Mouse (Mus musculus) forebrain, embryonic 15.5 days (tissue): Measurements from ENCODE around the gene Rhog. TPM values are rescaled to one million over a fixed set of nuclear protein-coding genes. Genes with fewer than 3 reads are reported as not detected.
A peak's percentile ranks its signal among the peaks of the same experiment; 100 is the strongest.

Experiments
- ATAC-seq: fragments of 200-750 bp; cut with Nextera tagmentation; replicated peaks from 2 replicates; pipeline ENCODE4 v1.8.0; 2017; ENCODE audit warnings: mild to moderate bottlenecking, moderate TSS enrichment, moderate library complexity
- H3K27ac ChIP-seq: fragments of 300-500 bp; sonication (generic); replicated peaks from 2 replicates; pipeline ENCODE4 v1.5.1; 2015; ENCODE audit warnings: mild to moderate bottlenecking, inconsistent platforms
- H3K27me3 ChIP-seq: fragments of 300-500 bp; sonication (generic); 2 replicates; pipeline ENCODE4 v1.6.1; 2015; ENCODE audit warnings: inconsistent platforms
- H3K36me3 ChIP-seq: fragments of 300-500 bp; sonication (generic); 2 replicates; pipeline ENCODE4 v1.6.1; 2015; ENCODE audit warnings: mild to moderate bottlenecking, inconsistent platforms
- H3K4me1 ChIP-seq: fragments of 300-500 bp; sonication (generic); 2 replicates; pipeline ENCODE4 v1.6.1; 2015; ENCODE audit warnings: inconsistent platforms
- H3K4me2 ChIP-seq: fragments of 300-500 bp; sonication (generic); replicated peaks from 2 replicates; pipeline ENCODE4 v1.6.1; 2015; ENCODE audit warnings: mild to moderate bottlenecking, inconsistent platforms
- H3K4me3 ChIP-seq: fragments of 300-500 bp; sonication (generic); 2 replicates; pipeline ENCODE4 v1.5.1; 2015; ENCODE audit warnings: mild to moderate bottlenecking, inconsistent platforms
- H3K9ac ChIP-seq: fragments of 300-500 bp; sonication (generic); replicated peaks from 2 replicates; pipeline ENCODE4 v1.6.1; 2015; ENCODE audit warnings: mild to moderate bottlenecking, inconsistent platforms
- H3K9me3 ChIP-seq: fragments of 300-500 bp; sonication (generic); 2 replicates; pipeline ENCODE4 v1.6.1; 2016; ENCODE audit warnings: inconsistent platforms
- WGBS: fragments of 180-500 bp; shearing (Covaris S2); methylation state at CpG from one replicate; pipeline ENCODE4 v1.1.7; 2015; ENCODE audit warnings: mixed read lengths; 5-methylcytosine and 5-hydroxymethylcytosine counted together
- polyA plus RNA-seq: library from polyadenylated mRNA; unstranded; fragments of >200 nt; fragmentation: Nextera tagmentation; extraction: Ambion mirVana; gene quantifications from 2 replicates; pipeline ENCODE4 v1.2.1, GENCODE M21; 2015

The Rhog gene
- polyA plus RNA-seq, 1 experiment from 2014 or later: 16.7 TPM

- H3K27ac ChIP-seq: no peak overlapping the region
- no peak overlapping the region for H3K4me2 ChIP-seq
- no peak overlapping the region for H3K4me3 ChIP-seq
- no peaks in the 10 kb centered on the region for H3K4me1 ChIP-seq
- H3K27me3 ChIP-seq: no peaks in the 10 kb centered on the region
- H3K9ac ChIP-seq: no peak overlapping the region
- WGBS: 77% methylated on average over 4 of the region's 4 CpGs
- no peaks in the 10 kb centered on the region for H3K9me3 ChIP-seq
- no peak for ATAC-seq
- H3K36me3 ChIP-seq: peaks cover 13% of the 10 kb centered on the region; the same call in 1 of the 2 replicates
These were observed 22.8 kb downstream of the Rhog start for GRCm38 (mm10) chr7:102233059-102233458.

- WGBS: 90% methylated on average over 6 of the region's 6 CpGs
- Histone ChIP-seq H3K27me3 (no peaks in the 10 kb centered on the region), H3K27ac (no peak overlapping the region), H3K4me3 (no peak overlapping the region), H3K4me1 (no peaks in the 10 kb centered on the region), H3K9ac (no peak overlapping the region), H3K9me3 (no peaks in the 10 kb centered on the region), H3K36me3 (no peaks in the 10 kb centered on the region), H3K4me2 (no peak overlapping the region)
- no peak for ATAC-seq
These were observed 26.0 kb downstream of the Rhog start for GRCm38 (mm10) chr7:102229814-102230213.

- H3K9me3 ChIP-seq: no peaks in the 10 kb centered on the region
- WGBS: 96% methylated on average over 4 of the region's 4 CpGs
- ATAC-seq: no peak
These were observed 27.7 kb downstream of the Rhog start for GRCm38 (mm10) chr7:102228049-102228670.

GRCm38 (mm10) chr7:102226051-102226450 lies 29.8 kb downstream of the Rhog start:
- Histone ChIP-seq H3K36me3 (no peaks in the 10 kb centered on the region), H3K27ac (no peak overlapping the region), H3K4me3 (no peak overlapping the region), H3K4me2 (no peak overlapping the region), H3K9me3 (no peaks in the 10 kb centered on the region), H3K9ac (no peak overlapping the region), H3K4me1 (peaks cover 9% of the 10 kb centered on the region; the same call in 1 of the 2 replicates), H3K27me3 (no peaks in the 10 kb centered on the region)
- WGBS: 92% methylated on average over 6 of the region's 6 CpGs
- no peak for ATAC-seq

More at GRCm38 (mm10) chr7:102228049-102228670, 27.7 kb downstream of the Rhog start:
- Histone ChIP-seq H3K36me3 (no peaks in the 10 kb centered on the region), H3K27me3 (no peaks in the 10 kb centered on the region), H3K4me1 (peaks cover under 1% of the 10 kb centered on the region; the same call in 1 of the 2 replicates), H3K27ac (no peak overlapping the region), H3K4me3 (no peak overlapping the region), H3K4me2 (no peak overlapping the region), H3K9ac (no peak overlapping the region)

- H3K36me3 ChIP-seq: no peaks in the 10 kb centered on the region
These were observed 31.7 kb downstream of the Rhog start for GRCm38 (mm10) chr7:102223883-102224738.

GRCm38 (mm10) chr7:102222830-102223556 lies 32.9 kb downstream of the Rhog start:
- H3K27ac ChIP-seq: peak overlapping the region; percentile 32; the same call in 1 of the 2 replicates
- H3K4me2 ChIP-seq: peak overlapping the region; percentile 88
- ATAC-seq: peak; percentile 87
- H3K9ac ChIP-seq: peak overlapping the region; percentile 81
- H3K36me3 ChIP-seq: no peaks in the 10 kb centered on the region
- 1% methylated on average over 31 of the region's 31 CpGs for WGBS
- H3K27me3 ChIP-seq: no peaks in the 10 kb centered on the region
- no peaks in the 10 kb centered on the region for H3K9me3 ChIP-seq
- H3K4me1 ChIP-seq: peaks cover 9% of the 10 kb centered on the region; the same call in 1 of the 2 replicates
- H3K4me3 ChIP-seq: peak overlapping the region; percentile 83

More at GRCm38 (mm10) chr7:102223883-102224738, 31.7 kb downstream of the Rhog start:
- Histone ChIP-seq H3K4me1 (peaks cover 9% of the 10 kb centered on the region; the same call in 1 of the 2 replicates), H3K9me3 (no peaks in the 10 kb centered on the region), H3K4me3 (0 out of 2 replicates have a peak overlapping the region, but pooled peaks have one; percentile 83), H3K4me2 (no peak overlapping the region), H3K27ac (no peak overlapping the region), H3K9ac (no peak overlapping the region), H3K27me3 (no peaks in the 10 kb centered on the region)
- 91% methylated on average over 5 of the region's 5 CpGs for WGBS
- ATAC-seq: no peak

- WGBS: 0% methylated on average over 11 of the region's 13 CpGs
- Histone ChIP-seq H3K9me3 (no peaks in the 10 kb centered on the region), H3K9ac (peak overlapping the region; percentile 81), H3K27me3 (no peaks in the 10 kb centered on the region), H3K4me1 (peaks cover 9% of the 10 kb centered on the region; the same call in 1 of the 2 replicates), H3K4me2 (peak overlapping the region; percentile 88), H3K4me3 (peak overlapping the region; percentile 83), H3K36me3 (no peaks in the 10 kb centered on the region), H3K27ac (no peak overlapping the region)
- ATAC-seq: peak; percentile 75
These were observed 33.5 kb downstream of the Rhog start for GRCm38 (mm10) chr7:102222336-102222735.

GRCm38 (mm10) chr7:102221899-102222298 lies 34.0 kb downstream of the Rhog start:
- Histone ChIP-seq H3K27me3 (no peaks in the 10 kb centered on the region), H3K4me2 (no peak overlapping the region), H3K4me3 (no peak overlapping the region), H3K4me1 (peaks cover 9% of the 10 kb centered on the region; the same call in 1 of the 2 replicates), H3K27ac (no peak overlapping the region), H3K9me3 (no peaks in the 10 kb centered on the region), H3K9ac (no peak overlapping the region), H3K36me3 (no peaks in the 10 kb centered on the region)
- WGBS: 54% methylated on average over 1 of the region's 1 CpGs
- no peak for ATAC-seq

GRCm38 (mm10) chr7:102211071-102211470 lies 44.8 kb downstream of the Rhog start:
- peak overlapping the region; percentile 56 for H3K4me2 ChIP-seq
- 71% methylated on average over 3 of the region's 3 CpGs for WGBS

GRCm38 (mm10) chr7:102209756-102210721 lies 45.8 kb downstream of the Rhog start, which contains the start of the genes Nup98 and Pgap2:
Gene Nup98 (minus strand): TSS chr7:102210176.
Gene Pgap2 (plus strand): TSS chr7:102210208.
- Histone ChIP-seq H3K9ac (peak within 1 kb of the TSS; percentile 78), H3K4me1 (peaks cover 22% of the 10 kb centered on the region), H3K4me2 (peak within 1 kb of the TSS; percentile 72), H3K36me3 (no peaks in the 10 kb centered on the region), H3K9me3 (no peaks in the 10 kb centered on the region), H3K27ac (peak within 1 kb of the TSS; percentile 96), H3K27me3 (no peaks in the 10 kb centered on the region), H3K4me3 (peak within 1 kb of the TSS; percentile 80)
- ATAC-seq: peak; percentile 98
- under 1% methylated on average over 65 of the region's 87 CpGs for WGBS

More at GRCm38 (mm10) chr7:102211071-102211470, 44.8 kb downstream of the Rhog start:
- H3K4me1 ChIP-seq: peaks cover 22% of the 10 kb centered on the region
- no peaks in the 10 kb centered on the region for H3K27me3 ChIP-seq
- no peaks in the 10 kb centered on the region for H3K36me3 ChIP-seq
- ATAC-seq: no peak
- H3K27ac ChIP-seq: peak overlapping the region; percentile 96
- H3K9ac ChIP-seq: peak overlapping the region; percentile 67; the same call in 1 of the 2 replicates
- no peaks in the 10 kb centered on the region for H3K9me3 ChIP-seq
- H3K4me3 ChIP-seq: peak overlapping the region; percentile 80
